Mouse (Mus musculus): Measurements from ENCODE around the gene Ninl.

- no peak for TF ChIP-seq EP300 (IDR thresholded peaks at IDR 0.05; ENCODE audit: low read depth)
- TF ChIP-seq CTCF (IDR thresholded peaks at IDR 0.05; ENCODE audit: low read depth) = no peak
Measured at GRCm38 (mm10) chr2:151039232-151039695, at the start of gene Ninl, which contains the start of gene Nanp.

Data from liver, postnatal 0 days (tissue).